Mouse (Mus musculus) layer of hippocampus, postnatal 10 days (tissue): Measurements from ENCODE around the gene Kif13a. TPM values are rescaled to one million over a fixed set of nuclear protein-coding genes. Genes with fewer than 3 reads are reported as not detected.
A peak's percentile ranks its signal among the peaks of the same experiment; 100 is the strongest.

Source experiments
- DNase-seq, 2 experiments: peaks; one replicate each; pipeline ENCODE4 v3.0.0; 2021; ENCODE audit warnings: low spot score in 2 of 2
- long read RNA-seq: library from polyadenylated mRNA; stranded (forward); transcript quantifications from one replicate; pipeline ENCODE4 v2.0.0, GENCODE M21; 2023
- total RNA-seq, 2 experiments: library from RNA; stranded (reverse); gene quantifications; 2 replicates each; pipeline ENCODE4 v1.2.3; 2021

Gene Kif13a
- 10 to 100 TPM; 29.7 to 30.8 TPM for total RNA-seq
- long read RNA-seq, partial matches to known transcripts = 2 of 4 reads
- long read RNA-seq, other reads (novel, unspliced or antisense) = 2 of 4 reads

- DNase-seq = peak; percentile 77 to 84
Measured at GRCm38 (mm10) chr13:46929719-46930658, at the start of gene Kif13a. TSS of gene Kif13a (minus strand) at chr13:46929867.

GRCm38 (mm10) chr13:46976532-46976931, 46.9 kb upstream of the Kif13a start:
- DNase-seq = no peak

- DNase-seq = no peak
Measured at GRCm38 (mm10) chr13:46975930-46976329, 46.3 kb upstream of the Kif13a start.

- DNase-seq = no peak
Measured at GRCm38 (mm10) chr13:46975031-46975551, 45.4 kb upstream of the Kif13a start.

- no peak for DNase-seq
Measured at GRCm38 (mm10) chr13:46970286-46970945, 40.7 kb upstream of the Kif13a start.

GRCm38 (mm10) chr13:46968626-46969025, 39.0 kb upstream of the Kif13a start:
- no peak for DNase-seq

GRCm38 (mm10) chr13:46967308-46967707, 37.6 kb upstream of the Kif13a start:
- no peak for DNase-seq

GRCm38 (mm10) chr13:46960878-46961474, 31.3 kb upstream of the Kif13a start:
- DNase-seq = no peak

- no peak for DNase-seq
Measured at GRCm38 (mm10) chr13:46959139-46959538, 29.5 kb upstream of the Kif13a start.

GRCm38 (mm10) chr13:46951212-46951611, 21.5 kb upstream of the Kif13a start:
- no peak for DNase-seq

GRCm38 (mm10) chr13:46949741-46950140, 20.1 kb upstream of the Kif13a start:
- no peak for DNase-seq

- DNase-seq = no peak
Measured at GRCm38 (mm10) chr13:46948027-46948426, 18.4 kb upstream of the Kif13a start.

- no peak for DNase-seq
Measured at GRCm38 (mm10) chr13:46946041-46946440, 16.4 kb upstream of the Kif13a start.

- DNase-seq = no peak
Measured at GRCm38 (mm10) chr13:46945256-46945655, 15.6 kb upstream of the Kif13a start.

- DNase-seq = no peak
Measured at GRCm38 (mm10) chr13:46943294-46943693, 13.6 kb upstream of the Kif13a start.

GRCm38 (mm10) chr13:46934116-46934515, 4.4 kb upstream of the Kif13a start:
- no peak for DNase-seq

- DNase-seq = no peak
Measured at GRCm38 (mm10) chr13:46932846-46933245, 3.2 kb upstream of the Kif13a start.

- DNase-seq = no peak
Measured at GRCm38 (mm10) chr13:46932049-46932448, 2.4 kb upstream of the Kif13a start.

- peak in 1 of 2 experiments; percentile 33 for DNase-seq
Measured at GRCm38 (mm10) chr13:46930659-46931046, 986 bp upstream of the Kif13a start.

- DNase-seq = peak; percentile 51 to 57
Measured at GRCm38 (mm10) chr13:46928961-46929691, 541 bp downstream of the Kif13a start.

- DNase-seq = no peak
Measured at GRCm38 (mm10) chr13:46928404-46928803, 1.3 kb downstream of the Kif13a start.
